ENCODE assay signal across 8 mouse cellular contexts in the genomic region with DNA sequence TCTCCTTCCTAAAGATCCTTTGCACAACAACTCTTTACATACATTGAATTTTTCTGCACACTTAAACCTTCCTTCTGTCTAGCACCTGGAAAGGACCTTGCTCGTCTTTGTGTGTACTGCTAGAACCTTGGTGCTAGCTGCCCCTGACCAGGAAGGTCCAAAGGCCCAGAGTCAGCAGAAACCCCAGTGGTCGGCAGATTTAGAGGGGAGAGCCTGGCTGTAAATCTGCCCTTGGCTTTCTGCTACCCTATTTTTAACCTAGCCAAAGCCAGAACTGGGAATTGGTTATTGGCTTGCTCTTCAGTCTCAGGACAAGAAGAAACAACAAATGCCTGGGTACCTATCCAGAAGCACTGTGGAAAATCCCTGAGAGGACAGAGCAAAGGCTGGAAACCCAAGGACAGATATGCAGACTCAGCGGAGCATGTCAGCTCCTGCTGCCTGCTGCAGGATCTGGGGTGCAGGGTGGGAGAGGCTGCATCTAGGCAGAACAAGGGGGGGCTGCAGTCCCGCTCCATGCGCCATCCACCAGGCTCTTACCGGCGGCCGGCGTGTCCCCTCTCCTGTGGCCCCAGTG. TPM values are rescaled to one million over a fixed set of nuclear protein-coding genes. Genes with fewer than 3 reads are reported as not detected.
A peak's percentile ranks its signal among the peaks of the same experiment; 100 is the strongest.
DNase-seq lines count a peak whose midpoint lies in the region; ATAC-seq and TF ChIP-seq lines count a peak whose summit lies in the region.

No protein-coding gene starts in this region.

- ATAC-seq in lung, embryonic 14.5 days (ENCODE audit: insufficient read depth): no peak
- peak; percentile 62 for ATAC-seq in forebrain, embryonic 12.5 days (ENCODE audit: low FRiP score)
- ATAC-seq in kidney, postnatal 0 days (replicated peaks; ENCODE audit: low FRiP score, low read depth): peak; percentile 34
- peak; percentile 80 for ATAC-seq in neural tube, embryonic 13.5 days (ENCODE audit: low read depth)

- 20% methylated on average over 9 of the region's 9 CpGs for WGBS in lung, embryonic 14.5 days
- WGBS in forebrain, embryonic 12.5 days: 9% methylated on average over 9 of the region's 9 CpGs
- 22% methylated on average over 6 of the region's 9 CpGs for WGBS in kidney, postnatal 0 days
- 8% methylated on average over 9 of the region's 9 CpGs for WGBS in neural tube, embryonic 13.5 days

- no peak for TF ChIP-seq CTCF in lung, embryonic 14.5 days (IDR thresholded peaks at IDR 0.05; ENCODE audit: low read depth)
- TF ChIP-seq CTCF in kidney, postnatal 0 days (IDR thresholded peaks at IDR 0.05; ENCODE audit: low read depth): no peak

- H3K4me3 ChIP-seq in lung, embryonic 14.5 days (ENCODE audit: low read depth, low read length): peak overlapping the region; percentile 41
- peak overlapping the region; percentile 47 for H3K4me3 ChIP-seq in forebrain, embryonic 12.5 days (replicated peaks)
- H3K4me3 ChIP-seq in kidney, postnatal 0 days (replicated peaks; ENCODE audit: low read depth, low read length): peak overlapping the region; percentile 23
- peak overlapping the region; percentile 54 for H3K4me3 ChIP-seq in neural tube, embryonic 13.5 days

- no peaks in the 10 kb centered on the region for H3K9me3 ChIP-seq in lung, embryonic 14.5 days (ENCODE audit: low read depth, low read length)
- H3K9me3 ChIP-seq in forebrain, embryonic 12.5 days: no peaks in the 10 kb centered on the region
- no peaks in the 10 kb centered on the region for H3K9me3 ChIP-seq in kidney, postnatal 0 days (replicated peaks; ENCODE audit: low read length)
- no peaks in the 10 kb centered on the region for H3K9me3 ChIP-seq in neural tube, embryonic 13.5 days

- no peak for DNase-seq in lung, embryonic 14.5 days
- no peak for DNase-seq in lung, postnatal 10 days
- DNase-seq in kidney, postnatal 0 days (ENCODE audit: low spot score): no peak
- DNase-seq in gastrocnemius, postnatal 10 days: no peak
- no peak for DNase-seq in left cerebral cortex, adult 9 months (ENCODE audit: low spot score in 2 of 2)
- DNase-seq in T-cell, adult 2 months (ENCODE audit: low spot score): no peak

- no peaks in the 10 kb centered on the region for H3K36me3 ChIP-seq in lung, embryonic 14.5 days (ENCODE audit: insufficient read depth)
- no peaks in the 10 kb centered on the region for H3K36me3 ChIP-seq in forebrain, embryonic 12.5 days (replicated peaks)
- no peaks in the 10 kb centered on the region for H3K36me3 ChIP-seq in kidney, postnatal 0 days (ENCODE audit: insufficient read depth, low read length)
- no peaks in the 10 kb centered on the region for H3K36me3 ChIP-seq in neural tube, embryonic 13.5 days

- peak overlapping the region; percentile 83 for H3K27ac ChIP-seq in lung, embryonic 14.5 days (ENCODE audit: low read depth)
- H3K27ac ChIP-seq in forebrain, embryonic 12.5 days: peak overlapping the region; percentile 97
- H3K27ac ChIP-seq in kidney, postnatal 0 days: peak overlapping the region; percentile 76
- H3K27ac ChIP-seq in neural tube, embryonic 13.5 days (replicated peaks): peak overlapping the region; percentile 99

- H3K4me2 ChIP-seq in lung, embryonic 14.5 days: peak overlapping the region; percentile 77
- peak overlapping the region; percentile 81 for H3K4me2 ChIP-seq in forebrain, embryonic 12.5 days
- H3K4me2 ChIP-seq in kidney, postnatal 0 days (ENCODE audit: low read length): peak overlapping the region; percentile 63
- peak overlapping the region; percentile 81 for H3K4me2 ChIP-seq in neural tube, embryonic 13.5 days

- H3K27me3 ChIP-seq in lung, embryonic 14.5 days (ENCODE audit: insufficient read depth, low read length): no peaks in the 10 kb centered on the region
- H3K27me3 ChIP-seq in forebrain, embryonic 12.5 days: peaks cover 4% of the 10 kb centered on the region; the same call in 1 of the 2 replicates
- H3K27me3 ChIP-seq in kidney, postnatal 0 days (ENCODE audit: insufficient read depth, low read length): no peaks in the 10 kb centered on the region
- H3K27me3 ChIP-seq in neural tube, embryonic 13.5 days: no peaks in the 10 kb centered on the region

- H3K4me1 ChIP-seq in lung, embryonic 14.5 days (ENCODE audit: insufficient read depth): peaks cover 49% of the 10 kb centered on the region
- peaks cover 67% of the 10 kb centered on the region for H3K4me1 ChIP-seq in forebrain, embryonic 12.5 days
- peaks cover 56% of the 10 kb centered on the region for H3K4me1 ChIP-seq in kidney, postnatal 0 days (replicated peaks; ENCODE audit: insufficient read depth, low read length)
- peaks cover 83% of the 10 kb centered on the region for H3K4me1 ChIP-seq in neural tube, embryonic 13.5 days (replicated peaks)

- peak overlapping the region; percentile 51 for H3K9ac ChIP-seq in lung, embryonic 14.5 days
- H3K9ac ChIP-seq in forebrain, embryonic 12.5 days: peak overlapping the region; percentile 75
- peak overlapping the region; percentile 53 for H3K9ac ChIP-seq in kidney, postnatal 0 days (ENCODE audit: low read depth, low read length)
- peak overlapping the region; percentile 88 for H3K9ac ChIP-seq in neural tube, embryonic 13.5 days

RNA-seq across cellular contexts. Expression of gene Cyth1, which starts 46.5 kb away (rescaled TPM):
- 10.5 and 11.5 TPM in 2 replicates for polyA plus RNA-seq in lung, embryonic 14.5 days (2014; fragmentation: Nextera tagmentation; extraction: Ambion mirVana)
- polyA plus RNA-seq in forebrain, embryonic 12.5 days (2016; fragmentation: Nextera tagmentation; extraction: Ambion mirVana): 24.0 and 24.9 TPM in 2 replicates
- polyA plus RNA-seq in kidney, postnatal 0 days (2015; fragmentation: Nextera tagmentation; extraction: Ambion mirVana): 16.7 and 17.3 TPM in 2 replicates
- polyA plus RNA-seq in neural tube, embryonic 13.5 days (2015; fragmentation: Nextera tagmentation; extraction: Ambion mirVana): 24.4 and 25.2 TPM in 2 replicates
- total RNA-seq in gastrocnemius, postnatal 10 days (2021): 10 to 100 TPM; 26.4 to 30.7 TPM
